Mouse (Mus musculus): Measurements from ENCODE around the gene Ubxn1. TPM values are rescaled to one million over a fixed set of nuclear protein-coding genes. Genes with fewer than 3 reads are reported as not detected.
"Not testable (repeated sequence)": the region's sequence is repeated elsewhere in the genome, so short reads cannot be mapped to it uniquely, and the experiment has no call there.

Gene Ubxn1
- polyA plus RNA-seq, 1 experiment from 2014 or later: 176 TPM

DNA sequence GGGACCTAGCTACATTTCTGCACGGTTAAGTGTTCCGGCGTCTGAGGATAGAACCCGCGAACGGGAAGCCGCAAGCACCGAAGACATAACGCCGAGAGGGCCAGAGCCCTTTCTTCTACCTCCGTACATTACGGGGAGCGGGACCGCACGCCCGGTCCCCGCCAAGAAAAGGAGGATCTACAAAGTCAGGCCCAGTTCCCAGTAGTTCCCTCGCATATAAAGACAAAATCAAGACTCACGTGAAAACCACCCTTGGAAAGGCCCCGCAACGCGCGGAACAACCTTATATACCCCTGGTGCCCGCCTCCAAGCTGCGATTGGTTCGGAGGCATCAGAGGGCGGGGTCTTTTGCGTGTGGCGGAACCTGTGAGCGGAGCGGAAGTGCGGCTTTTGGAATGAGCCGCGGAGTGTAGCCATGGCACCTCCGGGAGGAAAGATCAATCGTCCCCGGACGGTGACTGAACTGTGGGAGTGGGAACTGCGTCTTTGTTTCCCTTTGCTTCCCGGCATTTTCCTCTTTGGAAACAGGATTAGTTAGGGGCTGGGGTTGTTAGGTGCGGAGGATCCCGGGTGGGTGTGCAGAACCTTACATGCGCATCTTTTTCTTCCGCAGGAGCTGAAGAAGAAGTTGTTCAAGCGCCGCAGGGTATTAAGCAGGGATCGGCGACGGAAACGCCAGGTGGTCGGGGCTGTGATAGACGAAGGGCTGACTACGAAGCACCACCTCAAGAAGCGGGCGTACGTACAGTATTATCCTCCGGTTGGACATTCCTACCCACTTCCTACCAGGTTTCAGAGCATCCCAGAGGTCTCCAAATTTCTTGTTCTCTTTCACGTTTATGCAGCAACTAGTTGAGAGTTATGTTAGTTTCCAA is 17.5 kb downstream of the Ubxn1 start, which contains the start of the genes 1810009A15Rik and Gm49416:
1810009A15Rik (plus strand) TSS at position 343 of the 875 bp plus-strand sequence.
Gm49416 (plus strand) TSS at position 416 of the 875 bp plus-strand sequence.
- peaks cover 20% of the 10 kb centered on the region for H3K4me1 ChIP-seq
- peak within 1 kb of the TSS; percentile 89 for H3K9ac ChIP-seq
- peak within 1 kb of the TSS; percentile 92 for H3K27ac ChIP-seq
- no peaks in the 10 kb centered on the region for H3K9me3 ChIP-seq
- H3K4me3 ChIP-seq: peak within 1 kb of the TSS; percentile 64
- H3K4me2 ChIP-seq: peak within 1 kb of the TSS; percentile 67
- no peaks in the 10 kb centered on the region for H3K27me3 ChIP-seq
- WGBS: under 1% methylated on average over 58 of the region's 58 CpGs
- ATAC-seq (ENCODE audit: insufficient number of reproducible peaks, low FRiP score, low TSS enrichment, low read depth): peak; percentile 92
- peaks cover 9% of the 10 kb centered on the region for H3K36me3 ChIP-seq

DNA sequence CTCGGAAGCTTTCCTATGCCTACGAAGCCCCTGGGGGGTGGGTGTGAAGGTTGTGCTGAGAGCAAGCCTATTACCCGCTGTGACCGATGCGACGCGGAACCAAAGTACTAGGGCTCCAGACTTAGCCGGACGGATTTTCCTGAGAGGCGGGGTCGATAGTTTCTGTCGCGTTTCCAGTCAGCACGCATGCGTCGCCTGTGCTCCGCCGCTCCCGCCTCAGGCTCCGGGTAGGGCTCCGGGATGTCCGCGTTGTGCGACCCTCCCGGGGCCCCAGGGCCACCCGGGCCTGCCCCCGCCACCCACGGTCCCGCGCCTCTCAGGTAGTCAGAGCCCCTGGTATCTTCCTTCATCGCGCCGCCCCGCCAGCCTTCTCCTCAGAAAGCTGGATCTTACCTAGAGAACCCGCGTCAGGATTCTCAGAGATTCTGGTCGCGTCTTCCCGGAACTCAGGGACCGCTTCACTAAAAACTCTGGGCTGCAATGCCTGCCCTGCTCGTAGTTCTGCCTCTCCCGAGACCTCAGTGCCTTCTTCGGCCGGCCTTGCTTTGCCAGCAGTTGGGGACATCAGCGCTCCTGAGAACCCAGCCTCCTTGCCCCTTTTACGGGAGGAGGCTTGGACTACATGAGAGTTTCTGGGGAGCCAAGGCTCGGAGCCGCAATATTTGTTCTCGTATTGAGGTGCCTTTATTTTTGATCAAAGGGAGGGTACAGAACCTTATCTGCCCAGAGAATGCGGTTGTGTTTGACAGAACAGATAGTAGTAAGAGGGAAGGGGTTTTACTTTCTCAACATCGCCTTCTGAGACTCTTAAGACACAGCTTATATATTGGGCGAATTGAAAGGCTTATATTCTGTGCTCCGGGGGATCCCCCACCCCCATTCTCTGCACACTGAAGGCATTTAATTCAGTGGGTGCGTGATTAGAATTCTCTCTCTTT is 21.8 kb downstream of the Ubxn1 start, which contains the start of gene Ints5:
Ints5 (plus strand) TSS at position 177 of the 938 bp plus-strand sequence.
- peaks cover 37% of the 10 kb centered on the region for H3K4me1 ChIP-seq

DNA sequence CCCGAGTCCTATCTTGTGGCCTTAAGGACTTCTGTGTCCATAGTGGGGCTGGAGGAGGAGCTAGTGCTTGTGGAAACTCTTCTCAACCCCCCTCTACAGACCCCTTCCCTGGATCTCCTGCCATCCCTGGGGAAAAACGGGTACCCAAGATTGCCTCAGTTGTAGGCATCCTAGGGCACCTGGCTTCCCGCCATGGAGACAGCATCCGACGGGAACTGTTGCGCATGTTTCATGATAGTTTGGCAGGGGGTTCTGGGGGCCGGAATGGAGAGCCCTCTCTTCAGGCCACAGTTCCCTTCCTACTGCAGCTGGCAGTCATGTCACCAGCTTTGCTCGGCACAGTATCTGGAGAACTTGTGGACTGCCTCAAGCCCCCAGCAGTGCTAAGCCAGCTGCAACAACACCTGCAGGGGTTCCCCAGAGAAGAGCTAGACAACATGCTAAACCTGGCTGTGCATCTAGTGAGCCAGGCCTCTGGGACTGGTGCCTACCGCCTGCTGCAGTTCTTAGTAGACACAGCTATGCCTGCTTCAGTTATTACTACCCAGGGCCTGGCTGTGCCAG is 24.2 kb downstream of the Ubxn1 start:
- ATAC-seq (ENCODE audit: insufficient number of reproducible peaks, low FRiP score, low TSS enrichment, low read depth): no peak
- H3K36me3 ChIP-seq: peaks cover 30% of the 10 kb centered on the region

More for the DNA sequence above, 21.8 kb downstream of the Ubxn1 start, which contains the start of gene Ints5:
- Histone ChIP-seq H3K27me3 (no peaks in the 10 kb centered on the region), H3K4me2 (peak within 1 kb of the TSS; percentile 79), H3K9ac (peak within 1 kb of the TSS; percentile 84), H3K27ac (peak within 1 kb of the TSS; percentile 90), H3K9me3 (no peaks in the 10 kb centered on the region), H3K4me3 (peak within 1 kb of the TSS; percentile 79), H3K36me3 (peaks cover 30% of the 10 kb centered on the region)
- 2% methylated on average over 54 of the region's 54 CpGs for WGBS
- peak; percentile 30; the same call in 1 of the 2 replicates for ATAC-seq (ENCODE audit: insufficient number of reproducible peaks, low FRiP score, low TSS enrichment, low read depth)

DNA sequence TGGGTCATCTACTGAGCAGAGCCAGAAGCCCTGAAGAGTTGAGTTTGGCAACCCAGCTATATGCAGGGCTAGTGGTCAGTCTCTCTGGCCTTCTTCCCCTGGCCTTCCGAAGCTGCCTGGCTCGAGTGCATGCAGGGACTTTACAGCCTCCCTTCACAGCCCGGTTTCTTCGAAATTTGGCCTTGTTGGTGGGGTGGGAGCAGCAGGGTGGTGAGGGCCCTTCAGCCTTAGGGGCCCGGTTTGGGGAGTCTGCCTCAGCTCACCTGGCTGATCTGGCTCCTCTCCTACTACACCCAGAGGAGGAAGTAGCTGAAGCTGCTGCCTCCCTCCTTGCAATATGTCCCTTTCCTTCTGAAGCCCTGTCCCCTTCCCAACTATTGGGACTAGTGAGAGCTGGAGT is 24.9 kb downstream of the Ubxn1 start:
- WGBS: 74% methylated on average over 5 of the region's 5 CpGs
- H3K4me2 ChIP-seq; ATAC-seq (ENCODE audit: insufficient number of reproducible peaks, low FRiP score, low TSS enrichment, low read depth); H3K27ac ChIP-seq; H3K9ac ChIP-seq; H3K4me3 ChIP-seq; H3K27me3 ChIP-seq; H3K9me3 ChIP-seq: not testable (repeated sequence)
- Histone ChIP-seq H3K36me3 (peaks cover 23% of the 10 kb centered on the region), H3K4me1 (peaks cover 39% of the 10 kb centered on the region)

More for the DNA sequence above, 24.2 kb downstream of the Ubxn1 start:
- peaks cover 39% of the 10 kb centered on the region for H3K4me1 ChIP-seq
- H3K27ac ChIP-seq: no peak overlapping the region
- WGBS: 85% methylated on average over 9 of the region's 9 CpGs
- no peak overlapping the region for H3K4me2 ChIP-seq
- no peak overlapping the region for H3K4me3 ChIP-seq
- no peak overlapping the region for H3K9ac ChIP-seq
- no peaks in the 10 kb centered on the region for H3K9me3 ChIP-seq
- no peaks in the 10 kb centered on the region for H3K27me3 ChIP-seq

DNA sequence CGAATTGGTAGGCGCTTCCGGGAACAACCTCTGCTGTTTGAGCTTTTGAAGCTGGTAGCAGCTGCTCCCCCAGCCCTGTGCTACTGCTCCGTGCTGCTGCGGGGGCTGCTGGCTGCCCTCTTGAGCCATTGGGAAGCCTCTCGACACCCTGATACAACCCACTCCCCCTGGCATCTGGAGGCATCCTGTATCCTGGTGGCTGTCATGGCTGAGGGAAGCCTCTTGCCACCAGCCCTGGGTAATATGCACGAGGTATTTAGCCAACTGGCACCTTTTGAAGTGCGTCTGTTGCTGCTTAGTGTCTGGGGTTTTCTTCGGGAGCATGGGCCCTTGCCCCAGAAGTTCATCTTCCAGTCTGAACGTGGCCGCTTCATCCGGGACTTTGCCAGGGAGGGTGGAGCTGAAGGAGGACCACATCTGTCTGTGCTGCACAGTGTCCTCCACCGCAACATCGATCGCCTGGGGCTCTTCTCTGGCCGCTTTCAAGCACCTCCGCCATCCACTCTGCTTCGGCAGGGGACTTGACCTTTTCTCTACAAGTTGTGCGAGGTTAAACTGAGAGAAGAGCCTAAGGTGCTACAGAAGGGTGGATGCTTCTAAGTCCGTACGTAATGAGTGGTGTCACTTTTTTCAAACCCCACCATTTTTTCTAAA is 26.0 kb downstream of the Ubxn1 start:
- not testable (repeated sequence) for H3K27me3 ChIP-seq; ATAC-seq (ENCODE audit: insufficient number of reproducible peaks, low FRiP score, low TSS enrichment, low read depth); H3K9me3 ChIP-seq
- H3K9ac ChIP-seq: peak overlapping the region; percentile 33
- H3K4me2 ChIP-seq: peak overlapping the region; percentile 64
- H3K4me3 ChIP-seq: peak overlapping the region; percentile 91
- H3K27ac ChIP-seq: peak overlapping the region; percentile 91
- WGBS: 15% methylated on average over 21 of the region's 21 CpGs
- H3K36me3 ChIP-seq: peaks cover 28% of the 10 kb centered on the region
- peaks cover 39% of the 10 kb centered on the region for H3K4me1 ChIP-seq

DNA sequence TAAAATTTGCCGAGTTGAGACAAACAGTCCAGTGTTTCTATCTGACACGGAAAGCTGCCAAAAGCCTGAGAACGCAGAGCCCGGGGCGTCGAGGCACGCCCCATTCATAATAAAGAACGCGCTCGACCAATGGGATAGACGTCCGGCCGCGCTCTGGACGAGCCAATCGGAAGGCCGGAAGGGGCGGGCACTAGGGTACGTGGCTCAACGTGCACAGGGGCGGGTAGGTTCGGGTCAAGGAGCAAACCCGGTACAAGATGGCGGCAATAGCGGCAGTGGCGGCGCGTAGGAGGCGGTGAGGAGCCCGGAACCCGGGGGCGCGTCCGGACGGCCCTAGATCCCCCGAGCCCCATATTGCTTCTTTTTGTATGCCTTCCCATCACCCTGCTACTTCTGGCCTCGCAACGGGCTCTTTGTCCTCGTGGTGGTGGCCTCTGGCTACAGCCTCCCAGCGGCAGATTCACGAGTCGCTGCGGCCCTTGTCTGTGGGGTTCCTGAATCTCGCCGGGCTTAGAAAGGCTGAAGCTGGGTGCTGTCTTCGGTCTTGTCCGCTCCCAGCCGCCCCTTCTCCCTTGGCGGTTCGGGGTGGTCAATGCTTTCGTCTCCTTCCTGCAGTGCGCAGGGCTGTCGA is 26.7 kb downstream of the Ubxn1 start, which contains the start of gene Ganab:
Ganab (plus strand) TSS at position 207 of the 631 bp plus-strand sequence.
- peak; percentile 98 for ATAC-seq (ENCODE audit: insufficient number of reproducible peaks, low FRiP score, low TSS enrichment, low read depth)
- Histone ChIP-seq H3K9me3 (no peaks in the 10 kb centered on the region), H3K27me3 (no peaks in the 10 kb centered on the region), H3K9ac (peak within 1 kb of the TSS; percentile 93), H3K27ac (peak within 1 kb of the TSS; percentile 91), H3K36me3 (peaks cover 33% of the 10 kb centered on the region), H3K4me2 (peak within 1 kb of the TSS; percentile 64), H3K4me3 (peak within 1 kb of the TSS; percentile 91), H3K4me1 (peaks cover 37% of the 10 kb centered on the region)
- under 1% methylated on average over 53 of the region's 53 CpGs for WGBS

DNA sequence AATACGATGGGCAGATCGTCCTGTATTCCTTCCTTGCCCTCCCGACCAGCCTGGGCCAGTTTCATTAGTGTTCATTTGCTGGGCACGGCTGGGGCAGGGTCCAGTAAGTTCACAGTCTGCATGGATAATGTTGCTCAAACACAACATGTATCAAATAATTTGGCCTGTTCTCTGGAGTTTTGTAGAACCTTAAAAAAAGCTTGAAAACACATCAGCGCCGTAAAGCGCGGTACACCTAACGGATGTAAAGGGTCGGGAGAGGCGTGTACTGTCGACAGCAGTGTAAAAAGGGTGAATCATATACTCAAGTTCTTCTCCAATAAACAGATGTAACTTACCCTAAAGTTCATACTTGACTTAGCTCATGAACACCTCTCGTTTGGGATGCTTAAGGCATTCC is 27.3 kb downstream of the Ubxn1 start:
- H3K9me3 ChIP-seq: no peaks in the 10 kb centered on the region
- H3K4me2 ChIP-seq: peak overlapping the region; percentile 64
- peaks cover 34% of the 10 kb centered on the region for H3K4me1 ChIP-seq
- H3K9ac ChIP-seq: peak overlapping the region; percentile 93
- no peak for ATAC-seq (ENCODE audit: insufficient number of reproducible peaks, low FRiP score, low TSS enrichment, low read depth)
- peak overlapping the region; percentile 91 for H3K4me3 ChIP-seq
- no peaks in the 10 kb centered on the region for H3K27me3 ChIP-seq
- H3K36me3 ChIP-seq: peaks cover 39% of the 10 kb centered on the region
- WGBS: 6% methylated on average over 13 of the region's 13 CpGs
- peak overlapping the region; percentile 88 for H3K27ac ChIP-seq

DNA sequence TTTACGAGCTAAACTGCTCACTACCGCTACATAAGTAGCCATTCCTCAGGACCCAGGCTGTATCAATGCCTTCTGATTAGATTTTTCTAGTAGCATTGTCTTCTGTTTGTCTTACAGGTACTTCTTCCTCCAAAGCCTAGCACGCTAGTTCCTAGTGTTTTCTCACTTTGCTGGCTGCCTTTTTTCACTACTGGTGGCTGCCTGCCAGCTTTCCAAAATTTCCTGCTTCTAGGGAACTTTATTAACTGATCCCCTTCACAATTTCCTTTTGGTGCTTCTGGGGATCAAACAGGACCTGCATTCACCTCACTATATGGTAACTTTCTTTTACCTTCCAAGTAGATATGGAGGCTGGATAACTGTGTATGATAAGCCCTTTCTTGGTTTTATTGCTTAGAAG is 27.8 kb downstream of the Ubxn1 start:
- peak overlapping the region; percentile 91 for H3K4me3 ChIP-seq
- H3K36me3 ChIP-seq: peaks cover 43% of the 10 kb centered on the region
- no peaks in the 10 kb centered on the region for H3K27me3 ChIP-seq
- no peak for ATAC-seq (ENCODE audit: insufficient number of reproducible peaks, low FRiP score, low TSS enrichment, low read depth)
- H3K4me1 ChIP-seq: peaks cover 30% of the 10 kb centered on the region
- H3K9me3 ChIP-seq: no peaks in the 10 kb centered on the region
- WGBS: 29% methylated on average over 3 of the region's 3 CpGs
- no peak overlapping the region for H3K27ac ChIP-seq
- peak overlapping the region; percentile 64 for H3K4me2 ChIP-seq
- peak overlapping the region; percentile 93; the same call in 1 of the 2 replicates for H3K9ac ChIP-seq

DNA sequence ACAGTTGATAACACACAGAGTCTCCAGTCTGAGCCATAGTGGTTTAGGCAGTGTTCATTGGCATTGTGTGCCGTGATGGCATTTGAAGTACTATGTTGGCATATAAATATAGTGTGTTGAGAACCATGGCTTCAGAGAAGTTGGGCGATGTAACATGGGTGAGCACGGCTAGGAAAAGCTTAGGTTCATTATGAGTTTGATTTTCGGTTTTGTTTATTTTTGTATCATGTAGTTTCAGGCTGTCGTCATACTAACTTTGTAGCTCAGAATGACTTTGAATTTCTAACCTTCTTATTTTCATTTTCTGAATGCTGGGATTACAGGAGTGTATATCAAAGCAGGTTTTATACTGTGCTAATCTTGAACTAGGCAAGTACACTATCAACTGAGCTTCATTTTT is 32.1 kb downstream of the Ubxn1 start:
- 94% methylated on average over 5 of the region's 5 CpGs for WGBS
- H3K27me3 ChIP-seq: no peaks in the 10 kb centered on the region

DNA sequence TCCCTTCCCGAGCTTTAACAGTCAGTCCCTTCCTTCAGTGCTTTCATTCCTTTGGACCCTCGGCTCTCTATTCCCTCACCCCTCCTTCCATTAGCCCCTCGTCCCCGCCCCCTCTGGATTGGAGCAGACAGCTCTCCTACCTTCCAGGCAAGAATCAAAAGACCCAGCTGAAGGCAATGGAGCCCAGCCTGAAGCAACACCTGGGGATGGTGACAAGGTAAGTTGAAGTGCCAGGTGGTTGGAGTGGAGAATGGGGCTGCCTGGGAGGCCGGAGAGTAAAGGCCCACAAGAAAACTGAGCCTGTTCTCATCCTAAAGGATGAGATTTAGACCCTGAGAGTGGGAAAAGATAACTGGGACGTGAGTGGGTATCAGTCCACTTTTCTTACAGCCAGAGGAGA is 37.2 kb downstream of the Ubxn1 start:
- ATAC-seq (ENCODE audit: insufficient number of reproducible peaks, low FRiP score, low TSS enrichment, low read depth): no peak
- no peak overlapping the region for H3K4me3 ChIP-seq
- WGBS: 92% methylated on average over 6 of the region's 6 CpGs
- no peak overlapping the region for H3K9ac ChIP-seq
- H3K9me3 ChIP-seq: no peaks in the 10 kb centered on the region
- H3K36me3 ChIP-seq: peaks cover 95% of the 10 kb centered on the region
- H3K27me3 ChIP-seq: no peaks in the 10 kb centered on the region
- H3K27ac ChIP-seq: no peak overlapping the region
- H3K4me1 ChIP-seq: no peaks in the 10 kb centered on the region
- no peak overlapping the region for H3K4me2 ChIP-seq

More for the DNA sequence above, 32.1 kb downstream of the Ubxn1 start:
- Histone ChIP-seq H3K4me1 (peaks cover 8% of the 10 kb centered on the region), H3K9ac (no peak overlapping the region), H3K9me3 (no peaks in the 10 kb centered on the region), H3K4me2 (no peak overlapping the region), H3K36me3 (peaks cover 62% of the 10 kb centered on the region), H3K27ac (no peak overlapping the region), H3K4me3 (no peak overlapping the region)
- no peak for ATAC-seq (ENCODE audit: insufficient number of reproducible peaks, low FRiP score, low TSS enrichment, low read depth)
